Mouse (Mus musculus): ENCODE measurements around the gene Usp19. TPM values are rescaled to one million over a fixed set of nuclear protein-coding genes. Genes with fewer than 3 reads are reported as not detected.

Gene Usp19
- polyA plus RNA-seq, 1 experiment from 2014 or later = 79.9 TPM

- no peak for DNase-seq (ENCODE audit: low spot score)
- 95% methylated on average over 4 of the region's 4 CpGs for WGBS
- no peaks in the 10 kb centered on the region for H3K27me3 ChIP-seq (ENCODE audit: control insufficient read depth, insufficient read depth, low read length)
- no peak overlapping the region for H3K4me2 ChIP-seq (ENCODE audit: low read depth)
- H3K27ac ChIP-seq (ENCODE audit: low read depth, low read length) = no peak overlapping the region
- ATAC-seq (ENCODE audit: insufficient read depth, low FRiP score, low TSS enrichment) = no peak
- H3K9me3 ChIP-seq (ENCODE audit: control insufficient read depth, low read length) = no peaks in the 10 kb centered on the region
- H3K36me3 ChIP-seq (ENCODE audit: control insufficient read depth, insufficient read depth, low read length) = 0 out of 2 replicates have a peak, but pooled peaks cover 3% of the 10 kb centered on the region
- no peak overlapping the region for H3K9ac ChIP-seq (ENCODE audit: low read length)
- no peak overlapping the region for H3K4me3 ChIP-seq (ENCODE audit: low read depth, low read length)
- peaks cover 8% of the 10 kb centered on the region; the same call in 1 of the 2 replicates for H3K4me1 ChIP-seq (ENCODE audit: control insufficient read depth, insufficient read depth, low read length)
Observed at GRCm38 (mm10) chr9:108523341-108523740, 32.9 kb downstream of the Usp19 start.

- no peaks in the 10 kb centered on the region for H3K4me1 ChIP-seq (ENCODE audit: control insufficient read depth, insufficient read depth, low read length)
- no peak overlapping the region for H3K4me2 ChIP-seq (ENCODE audit: low read depth)
- H3K27me3 ChIP-seq (ENCODE audit: control insufficient read depth, insufficient read depth, low read length) = no peaks in the 10 kb centered on the region
- WGBS = 80% methylated on average over 3 of the region's 3 CpGs
- DNase-seq (ENCODE audit: low spot score) (no peak), ATAC-seq (ENCODE audit: insufficient read depth, low FRiP score, low TSS enrichment) (no peak)
- H3K4me3 ChIP-seq (ENCODE audit: low read depth, low read length) = no peak overlapping the region
- no peak overlapping the region for H3K9ac ChIP-seq (ENCODE audit: low read length)
- no peak overlapping the region for H3K27ac ChIP-seq (ENCODE audit: low read depth, low read length)
- H3K9me3 ChIP-seq (ENCODE audit: control insufficient read depth, low read length) = no peaks in the 10 kb centered on the region
- peaks cover 8% of the 10 kb centered on the region; the same call in 1 of the 2 replicates for H3K36me3 ChIP-seq (ENCODE audit: control insufficient read depth, insufficient read depth, low read length)
Observed at GRCm38 (mm10) chr9:108525400-108525799, 35.0 kb downstream of the Usp19 start.

GRCm38 (mm10) chr9:108530954-108531353 lies 40.6 kb downstream of the Usp19 start:
- H3K4me3 ChIP-seq (ENCODE audit: low read depth, low read length) = no peak overlapping the region
- DNase-seq (ENCODE audit: low spot score) (no peak), ATAC-seq (ENCODE audit: insufficient read depth, low FRiP score, low TSS enrichment) (no peak)
- H3K9ac ChIP-seq (ENCODE audit: low read length) = no peak overlapping the region
- H3K4me1 ChIP-seq (ENCODE audit: control insufficient read depth, insufficient read depth, low read length) = no peaks in the 10 kb centered on the region
- no peaks in the 10 kb centered on the region for H3K9me3 ChIP-seq (ENCODE audit: control insufficient read depth, low read length)
- H3K27ac ChIP-seq (ENCODE audit: low read depth, low read length) = no peak overlapping the region
- H3K4me2 ChIP-seq (ENCODE audit: low read depth) = no peak overlapping the region
- WGBS = 95% methylated on average over 1 of the region's 1 CpGs
- no peaks in the 10 kb centered on the region for H3K27me3 ChIP-seq (ENCODE audit: control insufficient read depth, insufficient read depth, low read length)
- peaks cover 28% of the 10 kb centered on the region for H3K36me3 ChIP-seq (ENCODE audit: control insufficient read depth, insufficient read depth, low read length)

- Histone ChIP-seq H3K4me2 (ENCODE audit: low read depth) (no peak overlapping the region), H3K36me3 (ENCODE audit: control insufficient read depth, insufficient read depth, low read length) (peaks cover 30% of the 10 kb centered on the region), H3K27me3 (ENCODE audit: control insufficient read depth, insufficient read depth, low read length) (no peaks in the 10 kb centered on the region), H3K4me3 (ENCODE audit: low read depth, low read length) (no peak overlapping the region), H3K27ac (ENCODE audit: low read depth, low read length) (no peak overlapping the region), H3K4me1 (ENCODE audit: control insufficient read depth, insufficient read depth, low read length) (no peaks in the 10 kb centered on the region), H3K9me3 (ENCODE audit: control insufficient read depth, low read length) (no peaks in the 10 kb centered on the region), H3K9ac (ENCODE audit: low read length) (no peak overlapping the region)
- ATAC-seq (ENCODE audit: insufficient read depth, low FRiP score, low TSS enrichment) = no peak
- DNase-seq (ENCODE audit: low spot score) = no peak
- WGBS = 96% methylated on average over 1 of the region's 1 CpGs
Observed at GRCm38 (mm10) chr9:108531496-108531895, 41.1 kb downstream of the Usp19 start.

- DNase-seq (ENCODE audit: low spot score) (no peak), ATAC-seq (ENCODE audit: insufficient read depth, low FRiP score, low TSS enrichment) (no peak)
- Histone ChIP-seq H3K9me3 (ENCODE audit: control insufficient read depth, low read length) (no peaks in the 10 kb centered on the region), H3K4me1 (ENCODE audit: control insufficient read depth, insufficient read depth, low read length) (no peaks in the 10 kb centered on the region), H3K27ac (ENCODE audit: low read depth, low read length) (no peak overlapping the region), H3K36me3 (ENCODE audit: control insufficient read depth, insufficient read depth, low read length) (peaks cover 29% of the 10 kb centered on the region), H3K27me3 (ENCODE audit: control insufficient read depth, insufficient read depth, low read length) (no peaks in the 10 kb centered on the region), H3K4me2 (ENCODE audit: low read depth) (no peak overlapping the region), H3K9ac (ENCODE audit: low read length) (no peak overlapping the region), H3K4me3 (ENCODE audit: low read depth, low read length) (no peak overlapping the region)
Observed at GRCm38 (mm10) chr9:108540846-108541245, 50.4 kb downstream of the Usp19 start.

- Histone ChIP-seq H3K4me1 (ENCODE audit: control insufficient read depth, insufficient read depth, low read length) (no peaks in the 10 kb centered on the region), H3K9ac (ENCODE audit: low read length) (no peak overlapping the region), H3K4me2 (ENCODE audit: low read depth) (no peak overlapping the region), H3K36me3 (ENCODE audit: control insufficient read depth, insufficient read depth, low read length) (peaks cover 31% of the 10 kb centered on the region), H3K4me3 (ENCODE audit: low read depth, low read length) (no peak overlapping the region), H3K9me3 (ENCODE audit: control insufficient read depth, low read length) (no peaks in the 10 kb centered on the region), H3K27me3 (ENCODE audit: control insufficient read depth, insufficient read depth, low read length) (no peaks in the 10 kb centered on the region), H3K27ac (ENCODE audit: low read depth, low read length) (no peak overlapping the region)
- ATAC-seq (ENCODE audit: insufficient read depth, low FRiP score, low TSS enrichment) (no peak), DNase-seq (ENCODE audit: low spot score) (no peak)
- WGBS = 93% methylated on average over 3 of the region's 3 CpGs
Observed at GRCm38 (mm10) chr9:108545986-108546385, 55.6 kb downstream of the Usp19 start.

GRCm38 (mm10) chr9:108546875-108547274 lies 56.5 kb downstream of the Usp19 start:
- H3K9ac ChIP-seq (ENCODE audit: low read length) = no peak overlapping the region
- no peaks in the 10 kb centered on the region for H3K4me1 ChIP-seq (ENCODE audit: control insufficient read depth, insufficient read depth, low read length)
- H3K27ac ChIP-seq (ENCODE audit: low read depth, low read length) = no peak overlapping the region
- H3K36me3 ChIP-seq (ENCODE audit: control insufficient read depth, insufficient read depth, low read length) = peaks cover 31% of the 10 kb centered on the region
- H3K4me2 ChIP-seq (ENCODE audit: low read depth) = no peak overlapping the region
- no peak overlapping the region for H3K4me3 ChIP-seq (ENCODE audit: low read depth, low read length)
- no peak for ATAC-seq (ENCODE audit: insufficient read depth, low FRiP score, low TSS enrichment)
- no peaks in the 10 kb centered on the region for H3K27me3 ChIP-seq (ENCODE audit: control insufficient read depth, insufficient read depth, low read length)
- DNase-seq (ENCODE audit: low spot score) = no peak
- H3K9me3 ChIP-seq (ENCODE audit: control insufficient read depth, low read length) = no peaks in the 10 kb centered on the region
- 88% methylated on average over 1 of the region's 1 CpGs for WGBS

Other genes starting within 250 kb of the Usp19 start
- gene Dag1, start 226.6 kb upstream of the Usp19 start, polyA plus RNA-seq (2014; fragmentation: Nextera tagmentation; extraction: Ambion mirVana) = 62.4 and 65.9 TPM in 2 replicates
- gene Nicn1, start 200.2 kb upstream of the Usp19 start, polyA plus RNA-seq (2014; fragmentation: Nextera tagmentation; extraction: Ambion mirVana) = 63.8 and 65.1 TPM in 2 replicates
- gene Amt, start 193.7 kb upstream of the Usp19 start, polyA plus RNA-seq (2014; fragmentation: Nextera tagmentation; extraction: Ambion mirVana) = 18.8 and 18.9 TPM in 2 replicates
- gene Rhoa, start 184.5 kb upstream of the Usp19 start, polyA plus RNA-seq (2014; fragmentation: Nextera tagmentation; extraction: Ambion mirVana) = 236 and 274 TPM in 2 replicates
- gene Tcta, start 184.4 kb upstream of the Usp19 start, polyA plus RNA-seq (2014; fragmentation: Nextera tagmentation; extraction: Ambion mirVana) = 30.8 and 31.4 TPM in 2 replicates
- gene Gpx1, start 151.7 kb upstream of the Usp19 start, polyA plus RNA-seq (2014; fragmentation: Nextera tagmentation; extraction: Ambion mirVana) = 700 and 705 TPM in 2 replicates
- 141 and 145 TPM in 2 replicates for gene Usp4, start 142.7 kb upstream of the Usp19 start, polyA plus RNA-seq (2014; fragmentation: Nextera tagmentation; extraction: Ambion mirVana)
- gene 1700102P08Rik, start 97.8 kb upstream of the Usp19 start, polyA plus RNA-seq (2014; fragmentation: Nextera tagmentation; extraction: Ambion mirVana) = 0.84 and 1.3 TPM in 2 replicates
- 0.62 and 0.77 TPM in 2 replicates for gene Ccdc36, start 62.1 kb upstream of the Usp19 start, polyA plus RNA-seq (2014; fragmentation: Nextera tagmentation; extraction: Ambion mirVana)
- not detected in 2 replicates for gene BC048562, start 54.1 kb upstream of the Usp19 start, polyA plus RNA-seq (2014; fragmentation: Nextera tagmentation; extraction: Ambion mirVana)
- 50.2 and 58.2 TPM in 2 replicates for gene Ccdc71, start 30.1 kb upstream of the Usp19 start, polyA plus RNA-seq (2014; fragmentation: Nextera tagmentation; extraction: Ambion mirVana)
- gene Klhdc8b, start 29.0 kb upstream of the Usp19 start, polyA plus RNA-seq (2014; fragmentation: Nextera tagmentation; extraction: Ambion mirVana) = 25.4 and 28.9 TPM in 2 replicates
- 17.2 and 18.1 TPM in 2 replicates for gene Lamb2, start 10.9 kb upstream of the Usp19 start, polyA plus RNA-seq (2014; fragmentation: Nextera tagmentation; extraction: Ambion mirVana)
- gene Qars, start 17.1 kb downstream of the Usp19 start, polyA plus RNA-seq (2014; fragmentation: Nextera tagmentation; extraction: Ambion mirVana) = 120 and 129 TPM in 2 replicates
- 164 and 169 TPM in 2 replicates for gene Qrich1, start 26.2 kb downstream of the Usp19 start, polyA plus RNA-seq (2014; fragmentation: Nextera tagmentation; extraction: Ambion mirVana)
- 179 and 189 TPM in 2 replicates for gene Impdh2, start 69.7 kb downstream of the Usp19 start, polyA plus RNA-seq (2014; fragmentation: Nextera tagmentation; extraction: Ambion mirVana)
- 52.1 and 58.2 TPM in 2 replicates for gene Ndufaf3, start 76.8 kb downstream of the Usp19 start, polyA plus RNA-seq (2014; fragmentation: Nextera tagmentation; extraction: Ambion mirVana)
- gene Dalrd3, start 79.3 kb downstream of the Usp19 start, polyA plus RNA-seq (2014; fragmentation: Nextera tagmentation; extraction: Ambion mirVana) = 173 and 190 TPM in 2 replicates
- gene Wdr6, start 88.1 kb downstream of the Usp19 start, polyA plus RNA-seq (2014; fragmentation: Nextera tagmentation; extraction: Ambion mirVana) = 166 and 179 TPM in 2 replicates
- 10.5 and 11.7 TPM in 2 replicates for gene P4htm, start 107.1 kb downstream of the Usp19 start, polyA plus RNA-seq (2014; fragmentation: Nextera tagmentation; extraction: Ambion mirVana)
- 54.8 and 55.9 TPM in 2 replicates for gene Arih2, start 158.8 kb downstream of the Usp19 start, polyA plus RNA-seq (2014; fragmentation: Nextera tagmentation; extraction: Ambion mirVana)
- 31.0 and 32.8 TPM in 2 replicates for gene Slc25a20, start 171.5 kb downstream of the Usp19 start, polyA plus RNA-seq (2014; fragmentation: Nextera tagmentation; extraction: Ambion mirVana)
- gene Prkar2a, start 198.7 kb downstream of the Usp19 start, polyA plus RNA-seq (2014; fragmentation: Nextera tagmentation; extraction: Ambion mirVana) = 64.6 and 69.0 TPM in 2 replicates